Comparison of ENCODE assay signal across 14 mouse cellular contexts in the genomic region with DNA sequence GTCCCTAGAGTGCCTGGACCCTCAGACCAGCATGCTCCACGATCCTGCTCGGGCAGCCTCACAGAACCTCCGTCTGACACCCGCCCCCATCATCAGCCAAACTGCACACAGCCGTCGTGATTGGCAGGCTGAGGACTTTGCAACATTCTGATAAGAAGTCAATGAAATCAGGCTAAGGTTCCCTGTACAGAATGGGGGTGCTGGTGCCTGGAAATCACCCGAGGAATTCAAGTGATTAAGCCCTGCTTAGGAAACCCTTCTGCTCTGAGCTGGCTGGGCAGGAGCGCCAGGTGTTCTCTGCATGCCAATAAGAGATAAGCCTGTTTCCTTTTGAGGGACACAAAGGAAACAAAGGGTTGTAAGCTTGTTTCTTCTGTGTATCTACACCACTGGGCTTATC.
DNase-seq lines count a peak whose midpoint lies in the region; ATAC-seq and TF ChIP-seq lines count a peak whose summit lies in the region.
"Had no signal": no experiment of that assay in that cellular context is flagged by ENCODE, and none has a peak within 500 bp of the region (broad histone marks: within the 10 kb centered on the region; RNA-seq: fewer than 3 reads in every experiment).

No protein-coding gene starts in this region.

- no peak overlapping the region for H3K4me2 ChIP-seq in heart, postnatal 0 days (ENCODE audit: low read depth, low read length)
- peak overlapping the region; percentile 18; the same call in 1 of the 2 replicates for H3K4me2 ChIP-seq in liver, embryonic 13.5 days
- 0 out of 2 replicates have a peak overlapping the region, but pooled peaks have one; percentile 14 for H3K4me2 ChIP-seq in stomach, embryonic 15.5 days
- H3K4me2 ChIP-seq in forebrain, embryonic 16.5 days (ENCODE audit: low read length), result no peak overlapping the region
- H3K4me2 ChIP-seq: embryonic facial prominence, embryonic 12.5 days; limb, embryonic 12.5 days had no signal

- WGBS in heart, postnatal 0 days, result 6% methylated on average over 8 of the region's 8 CpGs
- 4% methylated on average over 8 of the region's 8 CpGs for WGBS in liver, embryonic 13.5 days (ENCODE audit: insufficient replicate concordance)
- WGBS in stomach, embryonic 15.5 days, result 18% methylated on average over 8 of the region's 8 CpGs
- 30% methylated on average over 8 of the region's 8 CpGs for WGBS in forebrain, embryonic 16.5 days

- H3K27me3 ChIP-seq in heart, postnatal 0 days (ENCODE audit: control insufficient read depth, insufficient read depth, low read length), result no peaks in the 10 kb centered on the region
- H3K27me3 ChIP-seq in liver, embryonic 13.5 days, result peaks cover 48% of the 10 kb centered on the region
- H3K27me3 ChIP-seq in stomach, embryonic 15.5 days (replicated peaks), result no peaks in the 10 kb centered on the region
- no peaks in the 10 kb centered on the region for H3K27me3 ChIP-seq in forebrain, embryonic 16.5 days (replicated peaks; ENCODE audit: control insufficient read depth, insufficient read depth, low read length)
- H3K27me3 ChIP-seq: CH12.LX; embryonic facial prominence, embryonic 12.5 days; limb, embryonic 12.5 days had no signal

- TF ChIP-seq CTCF in heart, postnatal 0 days (IDR thresholded peaks at IDR 0.05; ENCODE audit: low read depth), result no peak

- DNase-seq in heart, postnatal 0 days (ENCODE audit: low spot score), result no peak
- no peak for DNase-seq in heart, postnatal 25 days (ENCODE audit: low spot score)
- no peak for DNase-seq in liver, embryonic 13.5 days
- DNase-seq in layer of hippocampus, adult 9-10 months (ENCODE audit: low spot score), result no peak
- DNase-seq: cerebellum, adult 9-11 months; gastrocnemius, postnatal 14 days; thymus, adult 2 months had no signal

- no peak for ATAC-seq in heart, postnatal 0 days (ENCODE audit: insufficient read depth, low read depth)
- peak; percentile 9; the same call in 1 of the 2 replicates for ATAC-seq in common myeloid progenitor, adult 5-6 weeks (replicated peaks; ENCODE audit: low read depth, poor library complexity, severe bottlenecking)
- peak; percentile 41 for ATAC-seq in liver, embryonic 13.5 days (ENCODE audit: low read depth)
- peak; percentile 76 for ATAC-seq in stomach, embryonic 15.5 days (ENCODE audit: insufficient read depth, low FRiP score, low read depth)
- no peak for ATAC-seq in forebrain, embryonic 16.5 days
- ATAC-seq: hindbrain, embryonic 16.5 days had no signal

- H3K9ac ChIP-seq in heart, postnatal 0 days (replicated peaks; ENCODE audit: low read depth, low read length), result 0 out of 2 replicates have a peak overlapping the region, but pooled peaks have one; percentile 16
- H3K9ac ChIP-seq in liver, embryonic 13.5 days, result no peak overlapping the region
- no peak overlapping the region for H3K9ac ChIP-seq in stomach, embryonic 15.5 days
- no peak overlapping the region for H3K9ac ChIP-seq in forebrain, embryonic 16.5 days (replicated peaks; ENCODE audit: low read depth, low read length)
- H3K9ac ChIP-seq: embryonic facial prominence, embryonic 12.5 days; limb, embryonic 12.5 days had no signal

- no peaks in the 10 kb centered on the region for H3K9me3 ChIP-seq in heart, postnatal 0 days (replicated peaks; ENCODE audit: control insufficient read depth, low read length)
- no peaks in the 10 kb centered on the region for H3K9me3 ChIP-seq in liver, embryonic 13.5 days (replicated peaks)
- H3K9me3 ChIP-seq in stomach, embryonic 15.5 days, result no peaks in the 10 kb centered on the region
- H3K9me3 ChIP-seq in forebrain, embryonic 16.5 days (ENCODE audit: control insufficient read depth, low read length), result no peaks in the 10 kb centered on the region
- H3K9me3 ChIP-seq: embryonic facial prominence, embryonic 12.5 days; limb, embryonic 12.5 days had no signal

- no peaks in the 10 kb centered on the region for H3K36me3 ChIP-seq in heart, postnatal 0 days (replicated peaks; ENCODE audit: control insufficient read depth, insufficient read depth, low read length)
- no peaks in the 10 kb centered on the region for H3K36me3 ChIP-seq in liver, embryonic 13.5 days
- no peaks in the 10 kb centered on the region for H3K36me3 ChIP-seq in stomach, embryonic 15.5 days
- H3K36me3 ChIP-seq in forebrain, embryonic 16.5 days (ENCODE audit: control insufficient read depth, insufficient read depth), result no peaks in the 10 kb centered on the region
- H3K36me3 ChIP-seq: embryonic facial prominence, embryonic 12.5 days; limb, embryonic 12.5 days had no signal

- H3K4me1 ChIP-seq in heart, postnatal 0 days (ENCODE audit: control insufficient read depth, insufficient read depth), result peaks cover 37% of the 10 kb centered on the region
- peaks cover 29% of the 10 kb centered on the region for H3K4me1 ChIP-seq in liver, embryonic 13.5 days (replicated peaks)
- 0 out of 2 replicates have a peak, but pooled peaks cover 5% of the 10 kb centered on the region for H3K4me1 ChIP-seq in stomach, embryonic 15.5 days
- H3K4me1 ChIP-seq in forebrain, embryonic 16.5 days (replicated peaks; ENCODE audit: control insufficient read depth, insufficient read depth, low read length), result 0 out of 2 replicates have a peak, but pooled peaks cover 4% of the 10 kb centered on the region

- H3K4me3 ChIP-seq in heart, postnatal 0 days (ENCODE audit: low read depth, low read length), result no peak overlapping the region
- no peak overlapping the region for H3K4me3 ChIP-seq in liver, embryonic 13.5 days (replicated peaks)
- H3K4me3 ChIP-seq in stomach, embryonic 15.5 days (replicated peaks), result no peak overlapping the region
- no peak overlapping the region for H3K4me3 ChIP-seq in forebrain, embryonic 16.5 days (replicated peaks; ENCODE audit: low read length)
- H3K4me3 ChIP-seq: embryonic facial prominence, embryonic 12.5 days; limb, embryonic 12.5 days had no signal

- no peak for TF ChIP-seq EP300 in heart, postnatal 0 days (IDR thresholded peaks at IDR 0.05; ENCODE audit: low read depth)

- intact Hi-C loops in heart, postnatal 25 days (cut with DNase I), result no loop called here

- H3K27ac ChIP-seq in heart, postnatal 0 days (ENCODE audit: low read depth), result no peak overlapping the region
- H3K27ac ChIP-seq in liver, embryonic 13.5 days, result no peak overlapping the region
- peak overlapping the region; percentile 68 for H3K27ac ChIP-seq in stomach, embryonic 15.5 days
- no peak overlapping the region for H3K27ac ChIP-seq in forebrain, embryonic 16.5 days (ENCODE audit: low read length)
- H3K27ac ChIP-seq: embryonic facial prominence, embryonic 12.5 days; limb, embryonic 12.5 days had no signal

Comparison
In these comparisons a context has a peak if more than half of its experiments do, and no peak if none do; other contexts are left out.
1. ATAC-seq: peak in common myeloid progenitor, adult 5-6 weeks (single experiment), liver, embryonic 13.5 days (single experiment) and stomach, embryonic 15.5 days (single experiment); none in heart, postnatal 0 days (single experiment) and forebrain, embryonic 16.5 days (single experiment).
2. H3K4me2 ChIP-seq: peak in liver, embryonic 13.5 days (single experiment) and stomach, embryonic 15.5 days (single experiment); none in heart, postnatal 0 days (single experiment) and forebrain, embryonic 16.5 days (single experiment).